Mouse (Mus musculus): ENCODE results near the gene Gars. TPM values are rescaled to one million over a fixed set of nuclear protein-coding genes. Genes with fewer than 3 reads are reported as not detected.

Gene Gars
- polyA plus RNA-seq, 1 experiment from 2014 or later: 125 TPM

DNA sequence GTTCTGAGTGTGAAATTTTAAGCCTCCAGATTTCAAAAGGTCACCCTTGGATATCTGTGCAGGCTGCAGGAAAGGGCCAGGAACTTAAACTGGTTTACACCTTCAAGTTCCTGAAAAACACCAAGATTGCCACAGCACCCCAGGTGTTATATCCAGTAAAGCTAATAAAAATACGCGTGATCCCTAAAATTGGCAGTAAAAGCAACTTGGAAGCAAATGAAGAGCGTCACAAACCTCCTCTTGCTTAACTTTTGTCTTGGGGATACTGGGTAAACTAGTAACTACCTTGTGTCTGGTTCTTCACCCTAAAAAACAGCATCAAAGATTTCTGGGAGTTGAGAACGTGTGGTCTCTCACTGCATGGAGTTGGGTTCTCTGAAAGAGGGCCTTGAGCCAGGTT lies 1.1 kb upstream of the Gars start:
- DNase-seq (ENCODE audit: low spot score): no peak

DNA sequence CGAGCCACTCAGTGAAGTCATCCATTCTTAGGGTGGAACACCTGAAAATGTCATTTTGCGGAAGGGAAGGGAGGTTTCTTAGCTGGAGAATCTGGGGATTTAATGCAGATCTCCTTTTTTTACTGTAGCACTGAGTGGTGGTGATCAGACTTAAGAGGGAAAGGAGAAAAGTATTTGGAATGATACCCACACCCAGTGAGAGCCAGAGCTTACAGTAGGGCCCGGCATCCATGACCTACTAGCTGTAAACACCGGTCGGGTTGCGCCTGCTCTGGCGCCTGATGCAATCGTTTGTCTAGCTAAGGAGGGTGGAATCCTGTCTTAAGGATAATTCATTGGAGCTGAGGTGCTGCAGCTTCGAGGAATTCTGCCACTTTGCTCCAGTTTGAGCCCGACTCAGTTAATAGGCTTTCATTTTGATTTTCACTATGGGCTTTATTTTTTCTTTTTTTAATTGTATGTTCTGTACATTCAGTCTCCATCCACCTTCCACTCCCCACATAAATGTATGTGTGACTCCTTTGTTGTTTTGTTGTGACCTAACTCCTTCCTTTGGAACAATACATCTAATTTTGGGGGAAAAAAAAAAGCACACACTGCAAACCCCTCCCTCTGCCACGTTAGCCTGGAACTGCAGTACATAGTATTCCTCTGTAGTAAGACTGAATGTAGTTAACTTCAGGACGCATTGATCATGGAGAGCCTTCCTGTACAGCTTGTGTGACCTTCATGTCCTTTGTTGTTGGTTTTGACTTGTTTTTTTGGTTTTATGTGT lies 1.1 kb downstream of the Gars start:
- peak; percentile 20 for DNase-seq (ENCODE audit: low spot score)

DNA sequence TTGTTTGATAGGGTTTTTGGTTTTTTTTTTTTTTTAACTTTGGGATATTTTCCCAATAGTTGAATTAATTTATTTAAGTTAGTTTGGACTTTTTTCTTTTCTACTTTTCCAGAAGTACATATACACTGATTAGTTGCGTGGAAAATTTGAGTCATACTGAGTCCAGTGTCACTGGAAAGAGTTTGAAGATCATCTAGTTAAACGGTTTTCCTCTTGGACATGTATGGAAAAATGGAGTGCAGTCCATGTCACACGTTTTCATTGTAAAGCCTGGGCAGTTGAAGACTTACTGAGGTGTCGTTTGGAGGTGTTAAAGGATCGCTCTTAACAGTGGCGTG lies 1.6 kb downstream of the Gars start:
- no peak for DNase-seq (ENCODE audit: low spot score)

DNA sequence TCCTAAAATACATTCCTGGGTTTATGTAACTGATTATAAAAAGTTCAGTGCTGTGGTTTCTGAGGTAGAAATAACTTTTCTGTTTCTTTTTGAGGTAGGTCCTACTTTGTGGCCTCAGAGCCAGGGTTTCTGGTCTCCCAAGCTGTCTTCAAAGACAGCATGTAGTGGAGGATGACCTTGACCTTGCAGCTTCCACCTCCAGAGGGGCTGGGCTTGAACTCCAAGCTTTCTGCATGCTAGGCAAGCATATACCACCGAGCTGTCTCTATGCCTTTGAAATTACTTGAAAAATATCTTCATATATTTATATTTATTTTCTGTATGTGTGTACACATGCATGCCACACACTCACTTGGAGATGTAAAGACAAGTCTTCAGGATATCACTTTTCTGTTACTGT lies 2.2 kb downstream of the Gars start:
- no peak for DNase-seq (ENCODE audit: low spot score)

DNA sequence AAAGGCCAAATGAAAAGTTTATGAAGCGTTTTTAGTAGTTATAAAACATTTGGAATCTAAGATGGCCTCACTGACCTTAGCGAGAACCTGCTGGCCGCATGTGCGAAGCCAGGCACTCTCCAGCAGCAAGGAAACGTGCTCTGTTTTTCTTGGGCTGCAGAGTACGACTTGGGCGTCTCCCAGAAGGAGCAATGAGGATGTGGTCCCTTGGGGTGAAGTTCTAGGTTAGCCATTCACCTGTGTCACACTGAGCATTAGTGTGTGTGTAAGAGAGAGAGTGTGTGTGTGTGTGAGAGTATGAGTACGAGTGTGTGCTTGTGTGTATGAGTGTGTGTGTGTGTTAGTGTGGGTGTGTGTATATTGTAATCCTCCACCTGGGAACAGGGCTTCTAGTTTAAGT lies 5.4 kb downstream of the Gars start:
- DNase-seq (ENCODE audit: low spot score): no peak

DNA sequence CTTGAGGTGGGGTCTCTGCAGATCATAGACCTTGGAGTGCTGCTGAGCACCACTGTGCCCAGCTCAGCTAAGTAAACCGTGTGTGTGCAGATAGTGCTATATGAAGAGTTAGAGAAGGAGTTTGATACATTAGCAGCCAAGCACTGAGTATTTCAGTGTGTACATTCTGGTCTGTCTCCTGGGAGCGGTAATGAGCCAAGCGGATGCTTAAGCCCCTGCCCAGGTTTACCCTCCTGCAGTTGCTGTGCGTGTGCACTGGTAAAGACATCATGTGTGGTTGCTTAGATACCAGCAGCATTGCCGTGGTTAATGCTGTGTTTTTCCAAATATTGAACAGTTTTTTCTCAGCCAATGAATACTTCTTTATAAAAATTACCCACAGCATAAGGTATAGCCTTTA lies 6.7 kb downstream of the Gars start:
- no peak for DNase-seq (ENCODE audit: low spot score)

DNA sequence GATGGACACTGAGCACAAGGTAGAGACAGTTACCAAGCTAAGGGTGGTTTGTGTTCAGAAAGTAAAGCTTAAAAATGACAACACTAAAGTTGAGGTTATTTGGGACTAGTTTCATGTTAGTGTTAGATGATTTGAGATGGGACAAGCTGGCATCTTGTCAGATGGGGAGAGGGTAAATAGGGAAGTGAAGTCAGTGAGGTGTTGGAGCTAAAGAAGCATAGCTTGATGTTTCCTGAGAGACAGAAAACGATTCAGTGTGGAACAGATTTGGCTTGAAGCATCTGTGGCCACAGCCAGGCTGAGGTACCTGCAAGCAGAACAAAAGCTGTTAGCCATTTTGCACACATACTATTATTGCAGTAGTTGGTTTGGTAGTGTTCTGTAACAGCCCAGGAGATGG lies 7.5 kb downstream of the Gars start:
- DNase-seq (ENCODE audit: low spot score): no peak

DNA sequence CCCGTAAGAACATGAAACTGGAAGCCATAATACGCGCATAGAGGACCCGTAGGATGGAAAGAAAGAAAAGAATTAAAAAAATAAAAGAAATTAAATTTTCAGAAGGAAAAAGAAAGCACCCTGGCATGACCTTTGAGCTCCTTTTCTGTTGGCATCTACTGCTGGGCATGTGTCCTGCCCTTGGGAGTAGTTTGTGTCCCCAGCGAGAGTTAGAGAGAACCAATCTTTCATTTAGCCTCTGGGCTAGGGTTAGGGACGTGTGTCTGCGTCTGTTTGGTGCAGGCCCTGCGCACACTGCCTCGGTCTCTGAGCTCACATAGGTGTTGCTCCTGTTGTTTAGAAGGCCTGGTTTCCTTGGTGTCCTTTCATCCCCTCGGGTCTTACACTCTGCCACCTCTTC lies 11.4 kb downstream of the Gars start:
- DNase-seq (ENCODE audit: low spot score): no peak

DNA sequence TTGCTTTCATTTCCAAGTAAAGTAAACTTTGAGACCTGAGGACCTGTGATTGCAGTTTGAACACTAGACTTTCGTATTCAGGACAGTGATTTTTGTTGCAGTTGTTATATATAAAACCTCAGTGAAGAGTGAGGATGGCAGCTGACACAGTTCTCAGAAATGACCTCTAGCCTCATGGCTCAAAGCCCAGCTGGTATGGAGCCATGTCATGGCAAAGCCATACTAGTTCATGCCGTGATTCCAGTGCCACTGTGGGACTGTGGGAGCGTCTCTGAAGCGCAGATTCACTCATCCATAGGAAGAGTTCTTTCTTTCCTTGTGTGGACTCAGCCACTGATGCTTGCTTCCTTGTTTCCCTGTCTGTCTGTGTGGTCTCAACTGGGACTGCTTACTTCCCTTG lies 16.7 kb downstream of the Gars start:
- DNase-seq (ENCODE audit: low spot score): no peak

DNA sequence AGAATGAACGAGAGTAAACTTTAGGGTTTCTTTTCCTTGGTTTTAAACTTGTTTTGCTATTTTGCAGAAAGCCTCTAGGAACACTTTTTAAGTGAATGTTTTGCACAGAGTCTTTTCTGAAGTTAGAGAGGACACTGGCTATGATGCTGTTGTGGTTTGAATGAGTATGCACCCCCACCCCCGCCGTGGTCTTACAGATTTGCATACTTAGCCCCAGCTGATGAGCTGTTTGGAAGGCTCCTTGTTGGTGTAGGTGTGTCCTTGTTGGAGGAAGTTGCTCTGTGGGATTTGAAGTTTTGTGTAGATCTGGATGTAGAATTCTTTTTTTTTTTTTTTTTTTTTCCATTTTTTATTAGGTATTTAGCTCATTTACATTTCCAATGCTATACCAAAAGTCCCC lies 19.6 kb downstream of the Gars start:
- DNase-seq (ENCODE audit: low spot score): no peak

DNA sequence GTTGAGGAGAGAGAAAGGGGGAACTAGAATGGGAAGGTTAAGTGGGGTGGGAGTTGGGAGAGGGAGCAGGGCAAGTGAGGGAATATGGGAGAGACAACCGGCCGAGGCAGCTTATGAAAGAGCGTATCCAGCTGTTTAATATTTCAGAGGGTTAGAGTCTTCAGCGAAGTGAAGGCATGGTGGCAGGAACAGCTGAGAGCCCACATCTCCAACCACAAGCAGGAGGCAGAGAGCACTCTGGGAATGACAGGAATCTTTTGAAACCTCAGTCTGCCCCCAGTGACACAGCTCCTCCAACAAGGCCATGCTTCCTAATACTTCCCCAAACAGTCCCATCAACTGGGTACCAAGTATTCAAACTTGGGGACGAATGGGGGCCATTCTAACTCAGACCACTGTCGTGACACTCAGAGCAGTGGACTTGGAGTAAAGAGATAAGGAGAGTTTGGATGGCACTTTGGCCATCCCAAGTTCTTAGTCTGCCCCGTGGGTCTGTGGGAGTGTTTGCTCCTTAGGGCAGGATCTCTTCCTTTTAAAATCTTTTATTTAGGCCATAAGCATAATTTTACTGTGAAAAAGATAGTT lies 22.5 kb downstream of the Gars start:
- DNase-seq (ENCODE audit: low spot score): no peak

DNA sequence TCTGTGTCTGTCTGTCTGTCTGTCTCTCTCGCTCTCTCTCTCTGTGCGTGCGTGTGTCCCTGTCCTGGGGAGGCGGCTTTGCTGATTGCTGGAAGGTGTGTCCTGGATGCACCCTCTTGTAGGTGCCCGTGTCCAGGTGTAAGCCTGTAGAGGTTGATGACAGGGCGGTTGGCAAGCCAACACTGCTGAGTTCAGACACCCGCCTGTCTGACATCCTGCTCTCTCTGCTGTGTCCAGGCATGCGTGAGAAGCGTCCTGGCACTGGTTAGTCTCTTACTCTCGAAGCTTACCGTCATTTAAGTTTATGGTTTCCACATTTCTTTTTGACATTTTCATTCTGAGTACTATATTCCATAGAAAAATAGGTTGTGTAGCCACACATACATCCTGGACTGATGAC lies 23.5 kb downstream of the Gars start:
- no peak for DNase-seq (ENCODE audit: low spot score)

DNA sequence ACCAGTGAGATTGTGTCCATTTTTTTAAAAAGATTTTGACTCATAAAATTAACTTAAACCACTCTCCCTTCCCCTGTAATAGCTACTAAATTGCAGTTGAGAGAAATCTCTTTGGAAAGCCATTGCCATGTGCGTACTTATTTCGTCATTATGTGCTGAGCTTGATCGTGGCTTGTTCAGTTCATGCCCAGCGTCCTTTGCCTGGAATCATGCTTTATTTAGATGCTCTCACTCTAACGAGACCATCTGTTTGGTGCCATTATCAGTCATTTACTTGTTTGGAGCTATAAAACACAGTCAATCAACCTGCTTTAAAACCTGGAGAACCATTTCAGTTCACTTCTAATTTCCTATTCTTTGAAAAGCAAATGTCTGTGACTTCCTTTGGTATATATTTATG lies 24.4 kb downstream of the Gars start:
- no peak for DNase-seq (ENCODE audit: low spot score)

DNA sequence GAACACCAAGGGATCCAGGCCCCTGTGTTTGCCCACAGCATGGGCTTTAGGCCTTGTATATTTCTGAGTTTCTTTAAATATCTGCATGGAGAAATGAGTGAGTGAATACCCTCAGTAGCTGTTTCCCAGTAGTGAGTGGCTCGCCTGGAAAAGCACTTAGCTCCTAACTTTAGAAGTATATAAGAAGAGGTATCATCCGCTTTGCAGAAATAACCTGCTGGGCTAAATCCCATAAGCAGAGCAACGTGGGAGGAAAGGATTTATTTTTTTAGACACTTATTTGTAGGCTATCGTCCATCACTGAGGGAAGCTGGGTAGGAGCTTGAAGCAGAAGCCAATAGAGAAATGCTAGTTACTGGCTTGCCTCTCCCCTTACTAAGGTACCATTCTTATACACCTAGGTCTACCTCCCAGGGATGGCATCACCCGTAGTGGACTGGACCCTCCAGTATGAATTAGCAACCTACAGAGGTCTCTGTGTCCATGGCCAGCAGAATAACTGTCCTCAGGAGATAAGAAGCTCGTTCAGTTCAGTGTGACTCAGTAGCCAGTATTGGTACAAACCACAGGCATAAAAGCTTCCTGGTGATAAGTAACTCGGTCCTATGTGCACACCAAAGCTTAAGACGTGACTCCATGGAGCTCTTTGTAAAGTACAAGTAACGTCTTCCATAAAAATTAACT lies 26.1 kb downstream of the Gars start:
- DNase-seq (ENCODE audit: low spot score): no peak

DNA sequence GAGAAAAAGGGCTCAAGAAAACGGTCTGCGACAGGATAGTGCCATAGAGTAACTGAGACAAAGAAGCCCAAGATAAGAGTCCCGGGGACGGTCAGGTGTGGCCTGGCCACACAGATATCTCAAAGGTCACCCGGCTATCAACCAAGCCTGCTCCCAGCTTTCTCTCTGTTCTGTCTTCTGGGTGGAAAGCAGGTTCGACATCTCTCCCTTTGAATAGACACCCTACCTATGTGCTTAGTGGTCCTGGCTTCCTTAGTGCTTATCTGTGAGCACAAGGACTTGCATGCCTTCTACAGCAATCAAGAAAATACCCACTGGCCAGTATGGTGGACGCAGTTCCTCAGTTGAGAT lies 26.6 kb downstream of the Gars start:
- DNase-seq (ENCODE audit: low spot score): no peak

DNA sequence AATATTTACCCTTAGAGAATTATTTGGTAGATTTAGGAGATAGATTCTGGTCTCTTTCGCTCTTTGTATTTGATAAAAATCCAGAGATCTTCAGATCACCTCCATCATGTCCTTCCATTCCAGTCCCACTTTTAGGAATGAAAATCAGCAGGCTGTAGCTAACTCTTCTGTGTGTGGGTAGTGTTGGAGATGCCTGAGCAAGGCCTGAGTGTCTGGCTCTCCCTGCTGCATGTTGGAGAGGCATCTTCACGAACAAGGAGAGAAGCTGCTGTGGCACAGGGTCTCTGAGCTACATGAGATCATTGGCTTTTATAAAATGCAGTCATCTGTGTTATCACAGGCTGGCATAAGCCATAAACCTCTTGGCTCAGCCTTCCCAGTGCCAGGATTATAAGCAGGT lies 28.1 kb downstream of the Gars start:
- no peak for DNase-seq (ENCODE audit: low spot score)

DNA sequence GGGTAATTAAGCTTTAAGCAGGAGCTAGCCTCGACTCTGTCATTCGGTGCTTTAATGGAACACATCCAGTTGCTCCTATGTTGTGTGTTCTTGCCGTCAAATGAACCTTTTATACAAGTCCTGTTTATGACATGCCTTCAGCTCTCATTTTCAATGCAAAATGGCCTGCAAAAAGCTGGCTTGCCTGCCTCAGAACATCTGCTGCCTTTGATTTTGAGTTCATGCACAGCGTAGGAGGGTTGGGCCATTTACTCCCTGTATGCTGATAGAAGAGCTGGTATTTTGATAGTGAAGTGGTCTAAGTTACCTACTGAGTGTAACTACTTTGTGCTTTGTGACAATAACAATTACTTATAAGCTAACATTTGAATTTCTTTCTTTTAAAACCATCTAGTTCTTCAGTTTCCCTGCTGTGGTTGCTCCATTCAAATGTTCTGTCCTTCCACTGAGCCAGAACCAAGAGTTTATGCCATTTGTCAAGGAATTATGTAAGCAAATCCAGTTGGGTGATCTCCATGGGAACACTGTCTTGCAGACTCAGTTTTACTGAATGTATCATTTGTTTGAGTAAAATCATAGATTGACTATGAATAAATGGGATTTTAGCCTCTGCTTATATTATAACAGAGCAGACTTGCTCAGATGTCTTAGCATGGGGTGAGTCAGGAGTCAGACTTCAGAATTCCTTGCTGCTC lies 38.9 kb downstream of the Gars start:
- no peak for DNase-seq (ENCODE audit: low spot score)

DNA sequence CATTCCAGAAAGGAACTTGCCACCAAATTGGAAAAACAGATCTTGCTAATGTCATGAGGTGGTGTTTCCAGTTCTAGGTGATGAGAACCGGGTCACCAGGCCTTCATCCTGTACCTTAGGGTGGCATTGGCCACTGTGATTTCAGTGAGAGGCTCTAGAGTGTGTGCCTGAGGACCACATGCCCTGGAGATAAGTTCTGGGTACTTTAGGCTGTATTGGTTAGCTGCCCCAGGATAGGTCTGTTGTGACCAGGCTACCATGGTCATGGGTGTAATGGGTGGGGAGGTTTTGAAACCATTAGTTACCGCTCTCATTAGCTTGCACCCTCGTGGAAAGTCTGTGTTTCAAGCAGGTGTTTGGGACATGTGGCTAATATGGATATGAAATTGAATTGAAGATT lies 43.6 kb downstream of the Gars start:
- no peak for DNase-seq (ENCODE audit: low spot score)

DNA sequence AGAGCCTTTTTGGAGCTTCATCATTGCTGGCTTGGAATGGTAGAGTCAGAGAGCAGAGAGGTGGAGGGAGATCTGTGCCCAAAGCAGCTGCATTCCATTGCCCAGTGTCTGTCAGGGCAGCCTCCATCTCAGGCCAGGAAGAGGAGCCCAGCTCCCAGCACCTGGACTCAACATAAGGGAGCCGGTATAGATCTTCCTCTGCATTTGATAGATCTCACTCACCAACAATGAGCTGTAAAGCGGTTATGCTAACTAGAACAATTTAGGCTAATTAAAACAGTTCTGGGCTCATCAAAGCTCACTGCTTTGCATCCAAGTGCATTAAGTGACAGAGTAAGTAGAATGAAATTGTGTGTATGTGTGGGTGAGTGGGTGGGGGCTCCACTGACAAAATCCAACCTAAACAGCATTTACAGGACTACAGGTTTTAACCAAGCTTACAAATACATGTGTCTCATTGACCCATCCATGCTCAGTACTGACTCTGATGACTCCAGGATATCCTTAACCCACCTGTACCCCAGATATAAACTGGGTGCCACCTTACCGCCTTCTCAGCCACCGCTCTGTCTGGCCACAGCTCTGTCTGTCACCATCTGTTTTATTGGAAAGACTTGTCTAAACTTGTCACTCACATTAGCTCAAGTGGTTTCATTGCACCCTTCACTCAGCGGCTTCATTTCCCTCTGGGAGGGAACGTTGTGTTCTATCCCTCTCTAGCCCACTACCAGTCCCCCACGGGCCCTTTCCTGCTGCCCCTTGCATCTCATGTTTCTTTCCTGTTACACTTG lies 44.6 kb downstream of the Gars start:
- no peak for DNase-seq (ENCODE audit: low spot score)

DNA sequence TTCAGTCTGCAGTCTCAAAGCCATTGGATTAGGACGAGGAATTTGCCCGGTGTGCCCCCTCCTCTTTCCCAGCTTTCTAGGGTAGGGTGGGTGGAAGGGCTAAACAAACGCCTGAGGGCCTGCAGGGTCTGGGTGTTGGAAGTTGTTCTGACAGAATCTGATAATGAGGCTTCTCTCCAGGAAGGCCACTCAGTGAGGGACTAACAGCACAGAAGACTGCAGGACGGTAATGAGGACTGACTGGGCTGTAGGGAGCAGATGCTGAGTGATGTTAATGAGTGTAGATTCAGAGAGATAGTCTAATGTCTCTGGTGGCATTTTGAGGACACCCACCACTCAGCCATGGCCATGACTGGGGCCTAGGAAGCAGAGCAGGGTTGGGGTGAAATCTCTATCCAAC lies 49.5 kb downstream of the Gars start:
- no peak for DNase-seq (ENCODE audit: low spot score)

DNA sequence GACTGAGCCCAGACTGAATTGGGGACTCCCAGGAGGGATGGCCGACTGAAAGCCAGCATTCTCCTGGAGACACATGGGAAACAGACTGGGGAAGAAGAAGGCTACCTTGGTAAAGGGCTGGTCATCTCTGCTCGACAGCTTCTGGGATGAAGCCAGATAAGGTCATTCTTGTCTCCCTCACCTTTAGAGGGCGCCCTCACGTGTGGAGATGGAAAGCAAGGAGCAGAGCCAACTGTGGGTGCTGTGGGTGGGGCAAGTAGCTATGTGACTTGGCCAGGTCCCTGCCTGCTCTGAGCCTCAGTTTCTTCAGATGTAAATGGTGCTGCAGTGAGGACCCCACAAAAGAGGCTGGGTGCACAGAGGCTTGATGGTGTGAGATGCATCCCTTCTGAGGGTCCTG lies 52.8 kb downstream of the Gars start:
- no peak for DNase-seq (ENCODE audit: low spot score)

DNA sequence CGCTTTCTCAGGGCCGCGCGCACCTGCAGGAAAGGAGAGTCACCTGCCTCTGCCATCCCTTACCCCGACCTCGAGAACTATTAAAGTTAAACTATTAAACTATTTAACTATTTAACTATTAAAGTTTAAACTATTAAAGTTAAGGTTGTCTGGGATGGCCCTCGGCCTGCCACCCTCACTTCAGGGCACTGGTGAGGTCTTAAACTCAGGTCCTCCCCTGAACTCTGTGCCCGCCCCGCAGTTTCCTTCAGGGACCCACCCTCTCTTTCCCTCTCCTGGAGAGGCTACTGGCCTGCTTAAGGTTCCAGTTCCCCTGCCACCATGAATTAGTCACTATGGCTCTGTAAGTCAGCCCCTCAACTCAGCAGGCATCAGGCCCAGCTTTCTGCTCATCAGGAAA lies 53.6 kb downstream of the Gars start:
- DNase-seq (ENCODE audit: low spot score): no peak

Data from thymus, postnatal 0 days (tissue).